Mouse (Mus musculus) midbrain, embryonic 13.5 days (tissue): ENCODE measurements at regions not wholly inside any gene's neighbourhood (a gene's known extent, or its start where the extent isn't known, plus 50 kb on each side); places are given as distances from the start of the nearest gene placed in this dataset.

Experiments used
- ATAC-seq: fragments of 200-750 bp; cut with Nextera tagmentation; 2 replicates; pipeline ENCODE4 v1.8.0; 2017; ENCODE audit warnings: mild to moderate bottlenecking, moderate TSS enrichment, moderate library complexity
- H3K27ac ChIP-seq: fragments of 300-500 bp; sonication (generic); 2 replicates; pipeline ENCODE4 v1.5.1; 2015; ENCODE audit warnings: inconsistent platforms, mild to moderate bottlenecking, moderate library complexity
- H3K27me3 ChIP-seq: fragments of 300-500 bp; sonication (generic); 2 replicates; pipeline ENCODE4 v1.6.1; 2015; ENCODE audit warnings: mild to moderate bottlenecking, inconsistent platforms
- H3K36me3 ChIP-seq: fragments of 300-500 bp; sonication (generic); 2 replicates; pipeline ENCODE4 v1.6.1; 2015; ENCODE audit warnings: mild to moderate bottlenecking, inconsistent platforms
- H3K4me1 ChIP-seq: fragments of 300-500 bp; sonication (generic); replicated peaks from 2 replicates; pipeline ENCODE4 v1.6.1; 2015; ENCODE audit warnings: inconsistent platforms
- H3K4me2 ChIP-seq: fragments of 300-500 bp; sonication (generic); replicated peaks from 2 replicates; pipeline ENCODE4 v1.6.1; 2015; ENCODE audit warnings: moderate library complexity, mild to moderate bottlenecking, inconsistent platforms
- H3K4me3 ChIP-seq: fragments of 300-500 bp; sonication (generic); replicated peaks from 2 replicates; pipeline ENCODE4 v1.5.1; 2015; ENCODE audit warnings: mild to moderate bottlenecking, inconsistent platforms
- H3K9ac ChIP-seq: fragments of 300-500 bp; sonication (generic); replicated peaks from 2 replicates; pipeline ENCODE4 v1.6.1; 2015; ENCODE audit warnings: mild to moderate bottlenecking, inconsistent platforms
- H3K9me3 ChIP-seq: fragments of 300-500 bp; sonication (generic); 2 replicates; pipeline ENCODE4 v1.6.1; 2016; ENCODE audit warnings: mild to moderate bottlenecking, inconsistent platforms
- WGBS: fragments of 180-500 bp; shearing (Covaris S2); methylation state at CpG from one replicate; pipeline ENCODE4 v1.1.7; 2015; 5-methylcytosine and 5-hydroxymethylcytosine counted together

DNA sequence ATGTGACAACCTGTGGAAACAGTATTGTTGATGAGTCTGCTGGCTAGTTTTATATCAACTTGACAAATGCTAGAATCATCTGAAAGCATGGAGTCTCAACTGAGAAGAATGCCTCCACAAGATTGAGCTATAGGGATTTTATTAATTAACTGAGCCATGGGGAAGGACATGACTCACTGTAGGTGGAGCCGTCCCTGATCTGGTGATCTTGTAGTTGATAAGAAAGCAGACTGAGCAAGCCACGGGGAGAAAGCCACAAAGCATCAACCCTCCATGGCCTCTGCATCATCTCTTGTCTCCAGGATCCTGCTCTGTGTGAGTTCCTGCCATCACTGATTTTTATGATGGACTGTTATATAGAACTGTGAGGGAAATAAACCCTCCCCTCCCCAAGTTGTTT lies 213.4 kb downstream of the H2al1j start:
- H3K4me3 ChIP-seq: no peak overlapping the region
- H3K27me3 ChIP-seq: peaks cover 2% of the 10 kb centered on the region; the same call in 1 of the 2 replicates
- ATAC-seq: no peak
- no peak overlapping the region for H3K27ac ChIP-seq
- H3K4me2 ChIP-seq: no peak overlapping the region
- H3K4me1 ChIP-seq: no peaks in the 10 kb centered on the region
- no peaks in the 10 kb centered on the region for H3K36me3 ChIP-seq
- no peak overlapping the region for H3K9ac ChIP-seq
- WGBS: 82% methylated on average over 2 of the region's 2 CpGs
- no peaks in the 10 kb centered on the region for H3K9me3 ChIP-seq

DNA sequence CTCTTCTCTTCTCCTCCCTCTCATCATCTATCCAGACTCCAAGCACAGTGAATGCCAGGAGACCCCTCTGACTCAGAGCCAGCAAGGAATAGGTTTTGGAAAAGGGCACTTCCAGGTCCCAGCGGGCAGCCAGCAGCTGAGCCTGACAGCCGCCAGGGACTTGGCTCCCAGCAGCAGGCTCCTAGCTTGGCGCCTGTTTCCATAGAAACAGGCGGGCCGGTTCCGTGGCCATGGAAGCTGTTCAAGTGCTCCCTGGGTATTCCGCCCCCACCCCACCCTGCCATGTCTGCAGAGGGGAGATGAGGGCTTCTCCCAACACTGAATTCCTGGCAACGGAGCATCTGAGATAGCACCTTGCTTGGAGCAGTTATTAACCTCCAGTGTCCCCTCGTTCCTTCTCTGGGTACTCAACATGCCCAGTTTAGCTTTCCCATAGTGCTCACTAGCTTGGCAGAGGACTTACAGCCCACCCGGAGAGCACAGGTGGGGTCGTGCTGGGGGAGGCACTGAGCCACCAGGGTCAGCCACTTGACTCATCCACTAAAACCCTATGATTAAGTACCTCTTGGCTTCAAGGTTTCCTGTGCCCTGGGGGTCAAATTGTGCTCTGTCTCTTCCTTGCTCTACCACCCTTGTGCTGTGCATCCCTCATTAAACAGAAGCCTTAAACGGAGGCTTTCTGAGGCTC lies 222.7 kb downstream of the H2al1j start:
- peak; percentile 82 for ATAC-seq
- Histone ChIP-seq H3K4me3 (no peak overlapping the region), H3K4me1 (peaks cover 20% of the 10 kb centered on the region), H3K27ac (no peak overlapping the region), H3K36me3 (no peaks in the 10 kb centered on the region), H3K9me3 (no peaks in the 10 kb centered on the region), H3K27me3 (peaks cover 19% of the 10 kb centered on the region; the same call in 1 of the 2 replicates), H3K9ac (no peak overlapping the region), H3K4me2 (peak overlapping the region; percentile 26)
- WGBS: 30% methylated on average over 12 of the region's 12 CpGs

DNA sequence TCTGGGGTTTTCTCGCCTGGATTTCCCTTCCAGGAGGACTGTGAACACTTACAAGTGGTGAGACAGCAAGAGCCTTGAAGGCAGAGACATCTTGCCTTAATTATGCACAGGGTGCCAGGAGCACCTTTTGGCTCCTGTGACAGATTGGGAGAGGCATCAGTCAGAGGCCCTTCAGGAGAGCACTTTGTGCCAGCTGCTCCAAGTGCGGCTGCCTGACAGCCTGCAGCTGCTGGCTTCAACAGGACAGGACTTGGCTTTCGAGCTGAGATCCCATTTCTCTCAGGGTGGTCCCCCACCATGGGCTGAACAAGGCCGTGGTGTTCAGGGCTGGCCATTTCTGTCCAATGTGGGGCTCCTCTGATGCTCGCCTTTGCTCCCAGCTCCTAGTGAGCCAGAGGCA lies 224.6 kb downstream of the H2al1j start:
- Histone ChIP-seq H3K27ac (no peak overlapping the region), H3K4me1 (peaks cover 20% of the 10 kb centered on the region), H3K9ac (no peak overlapping the region), H3K4me3 (no peak overlapping the region), H3K27me3 (peaks cover 21% of the 10 kb centered on the region; the same call in 1 of the 2 replicates), H3K4me2 (no peak overlapping the region), H3K36me3 (no peaks in the 10 kb centered on the region), H3K9me3 (no peaks in the 10 kb centered on the region)
- ATAC-seq: no peak
- WGBS: 69% methylated on average over 5 of the region's 5 CpGs

DNA sequence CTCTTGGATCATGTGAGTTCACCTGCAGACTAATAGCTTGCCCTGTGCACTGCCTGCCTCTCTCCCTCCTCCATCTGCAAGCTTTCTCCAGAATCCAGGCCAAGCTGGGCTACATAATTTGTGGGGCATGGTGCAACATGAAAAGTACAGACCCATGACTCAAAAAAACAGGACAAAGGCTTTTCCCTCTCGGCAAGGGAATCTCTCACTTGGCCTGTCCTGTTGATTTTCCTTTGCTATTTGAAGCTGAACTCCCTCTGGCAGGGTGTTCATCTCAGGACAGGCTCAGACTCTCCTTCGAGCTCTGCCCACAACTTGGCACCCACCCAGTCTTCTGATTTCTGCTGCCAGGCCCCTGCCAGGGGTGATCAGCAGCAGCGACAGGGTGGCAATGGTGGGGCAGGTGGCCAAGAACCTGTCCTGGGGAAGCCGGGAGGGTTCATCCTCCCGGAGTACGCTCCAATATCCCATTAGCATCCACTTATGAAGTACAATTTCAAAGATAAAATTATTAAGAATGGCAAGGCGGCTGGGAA lies 227.5 kb downstream of the H2al1j start:
- Histone ChIP-seq H3K4me1 (peaks cover 13% of the 10 kb centered on the region), H3K36me3 (no peaks in the 10 kb centered on the region), H3K9me3 (no peaks in the 10 kb centered on the region), H3K27ac (no peak overlapping the region), H3K4me2 (no peak overlapping the region), H3K27me3 (peaks cover 21% of the 10 kb centered on the region; the same call in 1 of the 2 replicates), H3K4me3 (no peak overlapping the region), H3K9ac (no peak overlapping the region)
- ATAC-seq: no peak
- 78% methylated on average over 7 of the region's 7 CpGs for WGBS

DNA sequence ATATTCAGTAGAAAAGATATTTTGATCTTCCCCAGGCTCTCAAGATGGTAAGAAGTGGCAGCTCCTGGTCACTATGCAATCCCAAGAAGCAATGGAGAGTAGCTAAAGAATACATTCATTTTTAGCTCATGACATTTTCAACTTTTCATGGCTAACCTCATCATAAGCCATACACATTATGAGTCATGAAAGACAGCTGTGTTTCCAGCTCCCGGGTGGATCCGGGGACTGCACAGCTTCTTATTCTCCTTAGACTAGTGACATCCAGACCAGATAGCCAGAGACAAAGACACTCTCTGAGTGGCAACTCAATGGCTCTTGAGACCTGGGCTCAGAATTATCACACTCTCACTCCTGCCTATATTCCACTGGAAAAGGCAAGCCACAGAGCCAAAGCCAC lies 230.6 kb downstream of the H2al1j start:
- Histone ChIP-seq H3K4me3 (no peak overlapping the region), H3K9ac (no peak overlapping the region), H3K4me2 (no peak overlapping the region), H3K4me1 (peaks cover 14% of the 10 kb centered on the region; the same call in 1 of the 2 replicates), H3K9me3 (no peaks in the 10 kb centered on the region), H3K36me3 (no peaks in the 10 kb centered on the region), H3K27me3 (peaks cover 9% of the 10 kb centered on the region; the same call in 1 of the 2 replicates), H3K27ac (no peak overlapping the region)
- no peak for ATAC-seq
- WGBS: 96% methylated on average over 2 of the region's 2 CpGs

DNA sequence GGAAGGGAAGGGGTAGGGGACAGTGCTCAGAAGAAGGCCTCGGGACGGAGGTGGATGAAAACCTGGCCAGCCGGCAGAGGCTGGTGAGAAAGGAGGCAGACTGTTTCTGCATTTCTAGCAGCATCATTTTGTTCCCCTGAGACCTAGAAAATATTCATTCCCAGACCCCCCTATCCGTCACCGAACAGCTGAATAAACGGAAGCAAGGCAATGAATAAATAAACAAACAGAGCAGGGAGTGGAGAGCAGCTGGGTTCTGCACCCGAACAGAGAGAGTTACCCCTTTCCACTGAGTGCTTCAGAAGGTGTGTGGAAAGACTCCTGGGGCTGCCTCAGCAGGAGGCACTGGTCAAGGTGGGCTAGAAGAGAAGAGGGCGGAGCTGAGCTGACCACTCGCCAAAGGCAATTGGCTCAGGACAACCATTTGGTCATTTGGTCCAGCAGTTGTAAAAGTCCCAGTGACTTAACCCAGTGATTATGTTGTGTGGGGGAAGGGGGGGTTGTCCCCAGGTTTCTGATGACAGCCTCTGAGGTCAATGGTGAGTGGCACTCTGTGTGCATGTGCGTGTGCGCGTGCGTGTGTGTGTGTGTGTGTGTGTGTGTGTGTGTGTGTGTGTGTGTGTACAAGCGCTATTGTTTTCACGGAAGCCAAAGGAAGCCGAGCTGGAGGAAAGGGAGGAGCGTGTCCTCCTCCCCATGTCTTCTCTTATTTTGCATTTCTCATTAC lies 233.1 kb downstream of the H2al1j start:
- no peak overlapping the region for H3K9ac ChIP-seq
- no peaks in the 10 kb centered on the region for H3K36me3 ChIP-seq
- no peaks in the 10 kb centered on the region for H3K9me3 ChIP-seq
- ATAC-seq: peak; percentile 43; the same call in 1 of the 2 replicates
- H3K27me3 ChIP-seq: peaks cover 8% of the 10 kb centered on the region; the same call in 1 of the 2 replicates
- H3K4me1 ChIP-seq: peaks cover 14% of the 10 kb centered on the region; the same call in 1 of the 2 replicates
- H3K27ac ChIP-seq: peak overlapping the region; percentile 48
- no peak overlapping the region for H3K4me3 ChIP-seq
- 60% methylated on average over 13 of the region's 17 CpGs for WGBS
- no peak overlapping the region for H3K4me2 ChIP-seq

DNA sequence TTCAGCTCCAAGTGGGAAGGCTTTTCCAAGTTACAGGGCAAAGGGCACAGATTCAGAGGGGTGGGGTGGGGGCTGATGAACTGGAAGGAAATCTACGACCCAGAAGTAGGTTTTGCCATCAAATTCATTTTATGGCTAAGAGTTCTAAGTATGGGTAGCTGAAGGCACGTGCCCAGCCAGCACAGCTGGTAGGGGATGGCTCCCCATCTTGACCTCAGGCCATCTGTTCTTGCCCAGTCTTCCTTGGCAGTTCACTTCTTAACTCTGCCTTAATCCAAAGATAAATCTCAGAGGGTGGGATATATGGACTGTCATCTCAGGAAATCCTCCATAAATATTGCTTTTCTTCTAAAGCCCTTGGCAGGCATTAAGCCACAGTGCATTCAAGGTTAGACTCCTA lies 238.3 kb downstream of the H2al1j start:
- ATAC-seq: no peak
- WGBS: 79% methylated on average over 2 of the region's 2 CpGs
- peaks cover 7% of the 10 kb centered on the region; the same call in 1 of the 2 replicates for H3K4me1 ChIP-seq
- H3K27ac ChIP-seq: no peak overlapping the region
- H3K9ac ChIP-seq: no peak overlapping the region
- H3K9me3 ChIP-seq: no peaks in the 10 kb centered on the region
- H3K4me3 ChIP-seq: no peak overlapping the region
- no peaks in the 10 kb centered on the region for H3K36me3 ChIP-seq
- H3K4me2 ChIP-seq: no peak overlapping the region
- peaks cover 13% of the 10 kb centered on the region; the same call in 1 of the 2 replicates for H3K27me3 ChIP-seq

DNA sequence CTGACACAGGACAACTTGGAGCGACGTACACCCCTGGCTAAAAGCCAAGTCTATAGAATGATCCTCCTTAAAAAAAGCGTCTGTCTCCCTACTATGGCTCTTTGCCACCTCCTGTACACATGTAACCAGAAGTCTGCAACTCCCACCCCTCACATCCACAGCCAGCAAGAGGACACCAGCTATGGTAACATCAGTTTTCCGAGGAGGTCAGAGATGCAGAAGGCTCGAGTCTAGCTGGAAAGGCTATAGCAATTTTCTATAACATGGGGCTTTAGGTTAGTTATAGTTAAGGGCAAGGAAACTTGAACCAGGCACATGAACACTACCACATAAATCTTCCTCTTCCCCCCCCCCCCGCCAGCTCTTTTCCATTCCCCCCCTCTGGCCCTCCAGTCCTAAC lies 240.2 kb downstream of the H2al1j start:
- Histone ChIP-seq H3K4me1 (no peaks in the 10 kb centered on the region), H3K4me2 (no peak overlapping the region), H3K36me3 (no peaks in the 10 kb centered on the region), H3K27me3 (peaks cover 13% of the 10 kb centered on the region; the same call in 1 of the 2 replicates), H3K4me3 (no peak overlapping the region), H3K9ac (no peak overlapping the region), H3K9me3 (no peaks in the 10 kb centered on the region), H3K27ac (no peak overlapping the region)
- ATAC-seq: no peak
- 76% methylated on average over 6 of the region's 6 CpGs for WGBS

DNA sequence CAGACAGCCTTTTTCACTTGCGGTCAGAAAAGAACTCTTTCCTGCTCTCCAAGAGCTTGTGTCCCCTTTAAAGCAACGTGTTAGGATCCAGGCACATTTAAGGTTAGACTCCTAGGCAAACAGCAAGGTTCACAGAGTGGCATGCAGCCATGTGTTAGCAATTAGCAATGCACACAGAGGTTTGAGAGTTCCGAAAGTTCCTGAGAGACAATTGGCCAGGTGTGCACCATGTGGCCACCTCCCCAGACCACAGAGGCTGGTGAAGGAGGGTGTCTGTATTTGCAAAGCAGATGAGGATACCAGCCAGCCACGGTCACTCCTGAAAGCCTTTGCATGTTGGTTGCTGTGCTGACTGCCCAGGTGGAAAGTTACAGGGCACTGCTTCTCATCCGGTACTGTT lies 240.6 kb downstream of the H2al1j start:
- Histone ChIP-seq H3K4me3 (no peak overlapping the region), H3K9me3 (no peaks in the 10 kb centered on the region), H3K27ac (no peak overlapping the region), H3K4me1 (no peaks in the 10 kb centered on the region), H3K36me3 (no peaks in the 10 kb centered on the region), H3K4me2 (no peak overlapping the region), H3K27me3 (peaks cover 9% of the 10 kb centered on the region; the same call in 1 of the 2 replicates), H3K9ac (no peak overlapping the region)
- WGBS: 86% methylated on average over 5 of the region's 5 CpGs
- ATAC-seq: no peak

DNA sequence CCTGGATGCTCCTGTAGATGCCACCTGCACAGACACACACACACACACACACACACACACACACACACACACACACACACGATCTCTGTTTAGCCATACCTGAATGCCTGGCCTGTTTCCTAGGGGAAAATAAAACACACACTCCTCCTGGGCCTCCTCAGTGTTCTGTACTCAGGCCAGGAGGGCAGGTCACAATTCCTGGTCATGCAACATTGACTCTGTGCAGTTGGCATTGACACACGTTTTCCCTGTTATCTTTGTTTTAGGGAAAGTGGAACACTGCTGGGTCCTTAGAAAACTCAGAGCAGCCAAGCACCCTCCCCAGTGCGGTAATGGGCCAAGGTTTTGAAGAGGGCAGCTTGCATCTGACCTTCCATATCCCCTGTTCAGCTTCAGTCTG lies 246.7 kb downstream of the H2al1j start:
- no peaks in the 10 kb centered on the region for H3K9me3 ChIP-seq
- no peaks in the 10 kb centered on the region for H3K36me3 ChIP-seq
- no peaks in the 10 kb centered on the region for H3K4me1 ChIP-seq
- H3K27ac ChIP-seq: no peak overlapping the region
- ATAC-seq: no peak
- no peak overlapping the region for H3K9ac ChIP-seq
- no peak overlapping the region for H3K4me2 ChIP-seq
- no peak overlapping the region for H3K4me3 ChIP-seq
- no peaks in the 10 kb centered on the region; the same call in 1 of the 2 replicates for H3K27me3 ChIP-seq
- WGBS: 72% methylated on average over 3 of the region's 3 CpGs

DNA sequence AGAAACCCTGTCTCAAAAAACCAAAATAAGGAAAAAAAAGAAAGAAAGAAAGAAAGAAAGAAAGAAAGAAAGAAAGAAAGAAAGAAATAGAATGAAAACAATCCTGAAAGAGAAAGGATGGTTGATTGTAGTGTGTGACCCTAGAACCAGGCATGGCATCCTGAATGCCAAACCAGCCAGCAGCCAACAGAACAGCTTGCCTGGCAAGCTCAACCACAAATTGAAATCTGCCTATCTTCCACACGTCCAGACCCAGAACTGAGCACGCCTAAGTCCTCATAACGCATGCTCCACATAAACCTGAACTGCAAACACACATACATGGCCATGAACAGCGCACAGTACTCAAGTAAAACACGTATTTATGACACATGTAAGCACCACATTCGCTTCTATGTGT lies 247.9 kb downstream of the H2al1j start:
- ATAC-seq: no peak
- Histone ChIP-seq H3K9me3 (no peaks in the 10 kb centered on the region), H3K9ac (no peak overlapping the region), H3K4me2 (no peak overlapping the region), H3K4me1 (no peaks in the 10 kb centered on the region), H3K27me3 (no peaks in the 10 kb centered on the region; the same call in 1 of the 2 replicates), H3K27ac (no peak overlapping the region), H3K4me3 (no peak overlapping the region), H3K36me3 (no peaks in the 10 kb centered on the region)
- 87% methylated on average over 6 of the region's 6 CpGs for WGBS

DNA sequence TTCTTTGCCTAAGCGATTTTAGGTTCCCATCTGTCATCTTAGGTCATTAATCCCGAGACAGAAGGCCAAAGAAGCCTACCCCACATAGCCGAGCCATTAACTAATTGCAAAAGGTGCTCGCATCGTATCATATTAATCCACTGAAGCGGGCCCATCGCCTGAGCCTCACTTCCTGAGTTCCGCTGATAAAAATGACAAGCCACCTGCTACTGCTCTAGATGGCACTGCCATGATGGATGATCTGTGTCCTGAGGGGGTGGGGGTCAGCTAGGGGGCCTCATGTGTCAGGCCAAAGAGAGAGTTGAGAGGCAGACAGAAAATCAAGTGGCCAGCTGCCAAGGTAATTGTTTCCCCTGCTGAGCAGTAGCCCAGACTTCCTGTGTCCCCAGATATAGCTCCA lies 248.7 kb downstream of the H2al1j start:
- H3K27me3 ChIP-seq: no peaks in the 10 kb centered on the region; the same call in 1 of the 2 replicates
- H3K4me2 ChIP-seq: no peak overlapping the region
- no peak overlapping the region for H3K27ac ChIP-seq
- no peak overlapping the region for H3K4me3 ChIP-seq
- H3K4me1 ChIP-seq: no peaks in the 10 kb centered on the region
- WGBS: 73% methylated on average over 8 of the region's 8 CpGs
- H3K9me3 ChIP-seq: no peaks in the 10 kb centered on the region
- no peak for ATAC-seq
- H3K36me3 ChIP-seq: no peaks in the 10 kb centered on the region
- H3K9ac ChIP-seq: no peak overlapping the region
